Mouse (Mus musculus) adipocyte (in vitro differentiated cells): Measurements from ENCODE around the gene Gbp6.
"Not testable (repeated sequence)": the region's sequence is repeated elsewhere in the genome, so short reads cannot be mapped to it uniquely, and the experiment has no call there.

Experiments
- DNase-seq: peaks from one replicate; pipeline ENCODE4 v3.0.0-alpha.2; 2016; ENCODE audit warnings: low spot score

The Gbp6 gene

GRCm38 (mm10) chr5:105293226-105294165 lies at the start of gene Gbp6, which contains the start of gene Gm43302:
TSS of gene Gbp6 (minus strand) at chr5:105293698.
TSS of gene Gm43302 (minus strand) at chr5:105293695.
- peak; percentile 97 for DNase-seq

GRCm38 (mm10) chr5:105341281-105341680 lies 47.8 kb upstream of the Gbp6 start:
- no peak for DNase-seq

- DNase-seq, result peak; percentile 55
These were observed 29.0 kb upstream of the Gbp6 start for GRCm38 (mm10) chr5:105322543-105322942.

- DNase-seq, result no peak
These were observed 17.4 kb upstream of the Gbp6 start for GRCm38 (mm10) chr5:105310941-105311340.

- DNase-seq, result not testable (repeated sequence)
These were observed 15.7 kb upstream of the Gbp6 start for GRCm38 (mm10) chr5:105309148-105309547.

GRCm38 (mm10) chr5:105306946-105307345 lies 13.4 kb upstream of the Gbp6 start:
- not testable (repeated sequence) for DNase-seq

- peak; percentile 57 for DNase-seq
These were observed 12.7 kb upstream of the Gbp6 start for GRCm38 (mm10) chr5:105306159-105306581.

GRCm38 (mm10) chr5:105305671-105306070 lies 12.2 kb upstream of the Gbp6 start:
- not testable (repeated sequence) for DNase-seq

- no peak for DNase-seq
These were observed 8.5 kb upstream of the Gbp6 start for GRCm38 (mm10) chr5:105301963-105302362.

- peak; percentile 73 for DNase-seq
These were observed 8.0 kb upstream of the Gbp6 start for GRCm38 (mm10) chr5:105301531-105301930.

GRCm38 (mm10) chr5:105295746-105296145 lies 2.2 kb upstream of the Gbp6 start:
- DNase-seq, result no peak

GRCm38 (mm10) chr5:105292492-105292891 lies 1.0 kb downstream of the Gbp6 start:
- no peak for DNase-seq

GRCm38 (mm10) chr5:105290921-105291320 lies 2.6 kb downstream of the Gbp6 start:
- DNase-seq, result not testable (repeated sequence)

- not testable (repeated sequence) for DNase-seq
These were observed 32.8 kb downstream of the Gbp6 start for GRCm38 (mm10) chr5:105260673-105261072.

- DNase-seq, result no peak
These were observed 41.0 kb downstream of the Gbp6 start for GRCm38 (mm10) chr5:105252491-105252890.

- not testable (repeated sequence) for DNase-seq
These were observed 48.8 kb downstream of the Gbp6 start for GRCm38 (mm10) chr5:105244741-105245140.

- DNase-seq, result not testable (repeated sequence)
These were observed 52.5 kb downstream of the Gbp6 start for GRCm38 (mm10) chr5:105240982-105241381.

GRCm38 (mm10) chr5:105239483-105240047 lies 53.9 kb downstream of the Gbp6 start, which contains the start of gene Gbp10:
TSS of gene Gbp10 (minus strand) at chr5:105239533.
- DNase-seq, result peak; percentile 90

GRCm38 (mm10) chr5:105238402-105238801 lies 55.1 kb downstream of the Gbp6 start:
- DNase-seq, result not testable (repeated sequence)

- DNase-seq, result not testable (repeated sequence)
These were observed 57.5 kb downstream of the Gbp6 start for GRCm38 (mm10) chr5:105236040-105236439.
